Mouse (Mus musculus) kidney, adult 18-20 months (tissue): ENCODE data around the gene Defb30.

Experiments used
- DNase-seq: peaks from one replicate; pipeline ENCODE4 v3.0.0; 2021

The Defb30 gene

GRCm38 (mm10) chr14:63049910-63050370, at the start of gene Defb30:
Gene Defb30 (minus strand): TSS chr14:63049960.
- DNase-seq: no peak

GRCm38 (mm10) chr14:63067708-63068107, 17.9 kb upstream of the Defb30 start:
- no peak for DNase-seq

GRCm38 (mm10) chr14:63066630-63067310, 17.0 kb upstream of the Defb30 start:
- DNase-seq: peak; percentile 77

- no peak for DNase-seq
Measured at GRCm38 (mm10) chr14:63065391-63065790, 15.6 kb upstream of the Defb30 start.

GRCm38 (mm10) chr14:63062184-63062583, 12.4 kb upstream of the Defb30 start:
- no peak for DNase-seq

GRCm38 (mm10) chr14:63060361-63060760, 10.6 kb upstream of the Defb30 start:
- DNase-seq: no peak

- no peak for DNase-seq
Measured at GRCm38 (mm10) chr14:63054729-63055128, 5.0 kb upstream of the Defb30 start.

- DNase-seq: peak; percentile 57
Measured at GRCm38 (mm10) chr14:63050769-63051168, 1.0 kb upstream of the Defb30 start.

- no peak for DNase-seq
Measured at GRCm38 (mm10) chr14:63046691-63047090, 3.1 kb downstream of the Defb30 start, which contains the start of gene Defb42. Gene Defb42 (plus strand): TSS chr14:63046991.

GRCm38 (mm10) chr14:63020524-63021156, 29.1 kb downstream of the Defb30 start:
- no peak for DNase-seq

- no peak for DNase-seq
Measured at GRCm38 (mm10) chr14:63014667-63015066, 35.1 kb downstream of the Defb30 start.

- no peak for DNase-seq
Measured at GRCm38 (mm10) chr14:63013082-63013481, 36.7 kb downstream of the Defb30 start.

GRCm38 (mm10) chr14:63011471-63011870, 38.3 kb downstream of the Defb30 start, which contains the start of gene Defb43:
Gene Defb43 (plus strand): TSS chr14:63011771.
- DNase-seq: no peak

- DNase-seq: no peak
Measured at GRCm38 (mm10) chr14:63002588-63002987, 47.2 kb downstream of the Defb30 start.

GRCm38 (mm10) chr14:62998977-62999376, 50.8 kb downstream of the Defb30 start:
- DNase-seq: no peak

- DNase-seq: no peak
Measured at GRCm38 (mm10) chr14:62997777-62998176, 52.0 kb downstream of the Defb30 start, which contains the start of gene Defb47. Gene Defb47 (plus strand): TSS chr14:62998077.

- no peak for DNase-seq
Measured at GRCm38 (mm10) chr14:62991849-62992510, 57.8 kb downstream of the Defb30 start.

GRCm38 (mm10) chr14:62991271-62991670, 58.5 kb downstream of the Defb30 start:
- no peak for DNase-seq

- DNase-seq: no peak
Measured at GRCm38 (mm10) chr14:62984410-62984809, 65.3 kb downstream of the Defb30 start, which contains the start of gene Defb48. Gene Defb48 (minus strand): TSS chr14:62984510.
